Mouse (Mus musculus): ENCODE data around the gene Podxl. TPM values are rescaled to one million over a fixed set of nuclear protein-coding genes. Genes with fewer than 3 reads are reported as not detected.
A peak's percentile ranks its signal among the peaks of the same experiment; 100 is the strongest.

Gene Podxl
- 10 to 100 TPM; 19.0 to 20.2 TPM for total RNA-seq (2021)

- peak; percentile 78 for DNase-seq
- intact Hi-C loops (cut with DNase I) = no loop called here
Observed at GRCm38 (mm10) chr6:31563235-31564181, at the start of gene Podxl. Gene Podxl (minus strand): TSS chr6:31563981.

- intact Hi-C loops (cut with DNase I) = no loop called here
- no peak for DNase-seq
Observed at GRCm38 (mm10) chr6:31612560-31613270, 48.9 kb upstream of the Podxl start.

- no peak for DNase-seq
- intact Hi-C loops (cut with DNase I) = no loop called here
Observed at GRCm38 (mm10) chr6:31606429-31606828, 42.6 kb upstream of the Podxl start.

DNA sequence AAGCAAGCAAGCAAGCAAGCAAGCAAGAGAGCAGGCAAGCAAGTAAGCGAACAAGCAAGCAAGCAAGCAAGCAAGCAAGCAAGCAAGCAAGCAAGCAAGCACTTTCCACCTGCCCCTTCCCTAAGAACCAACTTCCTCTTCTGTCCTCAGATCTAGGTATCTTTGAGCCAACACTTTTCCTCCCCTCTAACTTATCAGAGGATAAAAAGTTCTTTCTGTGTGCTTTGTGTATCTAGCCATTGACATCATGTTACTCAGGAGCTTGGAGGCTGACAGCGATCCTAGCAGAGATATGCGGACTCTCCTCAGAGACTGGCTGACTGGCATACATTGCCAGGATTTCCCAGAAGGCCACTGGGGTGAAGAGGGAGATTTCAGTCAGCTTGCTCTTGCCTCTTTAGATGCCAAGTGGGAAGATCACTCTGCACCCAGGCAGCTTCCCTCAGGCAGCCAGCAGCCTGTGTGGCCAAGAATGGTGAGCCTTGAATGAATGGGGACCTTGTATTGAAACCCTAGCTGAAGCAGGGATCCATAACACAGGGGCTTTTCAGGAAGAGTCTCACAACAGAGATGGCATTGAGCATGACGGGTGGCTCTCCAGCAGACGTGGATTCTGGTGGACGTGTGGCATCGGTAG lies 41.0 kb upstream of the Podxl start:
- DNase-seq = peak; percentile 5
- intact Hi-C loops (cut with DNase I) = no loop called here

DNA sequence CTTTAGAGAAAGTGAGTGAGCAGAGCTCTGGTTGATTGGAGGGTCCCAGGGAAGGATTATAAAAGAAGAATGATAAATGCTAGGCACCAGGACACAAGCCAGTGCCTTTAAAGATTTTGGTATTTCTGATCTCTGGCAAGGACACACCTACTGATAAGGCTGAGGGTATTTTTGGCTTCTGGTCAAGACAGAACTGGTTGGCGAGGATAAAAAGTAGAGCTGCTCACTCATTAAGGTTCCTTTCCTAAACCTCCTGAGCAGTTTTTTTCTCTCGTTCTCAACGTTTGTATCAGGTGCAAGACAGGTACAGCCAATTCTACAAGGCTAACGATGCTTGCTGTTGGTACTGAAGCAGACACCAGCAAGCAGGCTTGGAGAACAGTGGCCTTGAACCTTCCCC lies 38.7 kb upstream of the Podxl start:
- intact Hi-C loops (cut with DNase I) = no loop called here
- no peak for DNase-seq

GRCm38 (mm10) chr6:31601131-31601530 lies 37.4 kb upstream of the Podxl start:
- peak; percentile 27 for DNase-seq
- intact Hi-C loops (cut with DNase I) = no loop called here

DNA sequence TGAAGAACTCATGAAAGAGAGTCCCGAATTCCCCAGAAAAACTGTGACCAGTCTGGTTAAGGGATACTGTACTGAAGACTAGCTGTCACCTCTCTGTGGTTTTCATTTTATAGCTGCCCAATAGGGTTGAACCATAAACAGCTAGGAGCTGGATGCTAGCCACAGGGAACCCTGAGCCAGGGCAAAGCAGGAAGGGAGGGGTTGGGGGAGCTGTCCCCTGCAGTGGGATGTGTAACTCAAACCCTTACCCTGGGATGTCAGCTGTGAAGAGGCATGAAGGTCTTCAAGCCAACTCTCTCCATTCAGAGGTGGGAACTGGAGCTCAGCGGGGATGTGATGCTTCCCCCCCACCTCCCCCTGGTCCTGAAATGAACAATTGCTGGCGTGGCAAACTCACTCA lies 36.1 kb upstream of the Podxl start:
- intact Hi-C loops (cut with DNase I) = no loop called here
- no peak for DNase-seq

- intact Hi-C loops (cut with DNase I) = no loop called here
- DNase-seq = no peak
Observed at GRCm38 (mm10) chr6:31598349-31598911, 34.6 kb upstream of the Podxl start.

DNA sequence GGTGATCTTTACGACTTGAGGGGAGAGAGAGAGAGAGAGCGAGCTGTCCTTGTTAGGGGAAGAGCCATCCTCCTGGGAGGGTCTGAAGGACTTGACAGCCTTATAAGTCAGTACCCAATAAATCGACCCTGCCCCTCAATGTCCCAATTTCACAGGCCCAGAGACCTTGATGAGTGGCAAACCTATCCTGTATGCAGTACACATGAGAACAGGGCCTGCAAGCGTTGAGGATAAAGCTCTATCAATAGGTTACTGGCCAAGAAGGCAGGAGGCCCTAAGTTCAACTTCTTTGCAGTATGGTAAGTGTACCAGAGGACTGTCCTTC lies 33.3 kb upstream of the Podxl start:
- DNase-seq = no peak
- intact Hi-C loops (cut with DNase I) = no loop called here

GRCm38 (mm10) chr6:31596346-31597135 lies 32.8 kb upstream of the Podxl start:
- intact Hi-C loops (cut with DNase I) = no loop called here
- DNase-seq = peak; percentile 48

DNA sequence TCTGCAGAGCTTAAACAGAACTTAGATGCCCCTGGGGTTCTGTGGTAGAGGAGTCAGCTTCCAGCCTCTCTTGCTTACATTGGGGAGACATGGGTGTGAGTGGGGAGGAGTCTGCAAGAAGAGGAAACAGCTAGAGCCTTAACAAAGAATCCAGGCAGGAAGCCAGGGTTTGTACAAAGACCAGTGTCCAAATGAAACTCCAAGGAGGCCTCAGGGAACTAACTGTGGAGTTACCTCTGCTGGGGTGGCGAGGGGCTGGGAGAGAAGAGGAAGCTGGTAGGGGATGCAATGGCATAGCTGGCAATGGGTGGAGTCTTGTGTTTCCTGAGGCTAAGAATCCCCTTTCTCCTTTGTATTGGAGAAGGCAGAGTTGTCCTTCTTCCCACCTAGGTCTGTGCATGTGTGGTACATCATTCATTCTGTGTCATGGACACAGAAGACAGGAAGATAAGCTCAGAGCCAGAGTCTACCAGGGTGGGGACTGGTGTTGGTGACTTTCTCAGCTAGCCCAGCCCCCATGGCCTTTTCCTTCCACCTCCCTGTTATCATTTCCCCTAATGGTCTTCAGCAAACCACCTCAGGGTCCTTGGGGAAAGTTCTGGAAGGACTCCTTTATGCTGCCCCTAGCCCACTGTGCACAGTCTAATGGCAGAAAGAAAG lies 28.9 kb upstream of the Podxl start:
- intact Hi-C loops (cut with DNase I) = no loop called here
- no peak for DNase-seq

DNA sequence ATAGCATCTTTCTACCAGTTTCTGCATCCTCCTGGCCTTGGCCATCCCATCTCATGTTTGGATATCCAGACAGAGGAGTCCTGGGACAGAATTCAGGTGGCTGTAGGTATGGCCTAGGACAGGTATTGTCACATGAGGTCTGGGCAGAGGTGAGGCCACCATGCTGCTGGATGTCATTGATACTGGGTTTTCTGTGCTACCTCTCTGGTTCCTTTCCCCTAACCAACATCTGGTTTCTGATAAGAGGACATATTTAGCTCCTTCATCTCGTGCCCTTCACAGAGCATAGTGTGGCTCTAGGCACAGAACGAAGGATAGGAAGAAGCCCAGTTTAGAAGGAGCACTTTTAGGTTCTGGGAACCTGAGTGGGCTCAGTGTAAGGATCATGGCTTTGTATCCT lies 28.3 kb upstream of the Podxl start:
- DNase-seq = no peak
- intact Hi-C loops (cut with DNase I) = no loop called here

DNA sequence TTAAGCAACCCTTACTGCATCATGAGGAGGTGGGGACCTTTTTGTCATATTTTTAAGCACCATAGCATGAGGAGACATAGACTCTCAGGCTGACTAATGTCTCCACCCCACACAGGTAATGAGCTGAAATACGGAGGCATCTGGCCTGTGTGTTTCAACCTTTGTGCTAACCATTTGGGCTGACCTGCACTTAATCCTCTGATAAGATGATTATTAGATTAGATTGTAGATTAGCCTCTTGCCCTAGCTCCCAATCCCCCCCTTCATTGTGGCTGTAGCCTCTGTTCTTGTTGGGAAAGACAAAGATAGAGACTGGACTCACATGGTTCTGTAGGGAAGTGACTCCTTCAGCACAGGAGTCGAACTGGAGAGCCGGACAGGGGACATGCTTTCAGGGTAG lies 27.9 kb upstream of the Podxl start:
- intact Hi-C loops (cut with DNase I) = no loop called here
- no peak for DNase-seq

DNA sequence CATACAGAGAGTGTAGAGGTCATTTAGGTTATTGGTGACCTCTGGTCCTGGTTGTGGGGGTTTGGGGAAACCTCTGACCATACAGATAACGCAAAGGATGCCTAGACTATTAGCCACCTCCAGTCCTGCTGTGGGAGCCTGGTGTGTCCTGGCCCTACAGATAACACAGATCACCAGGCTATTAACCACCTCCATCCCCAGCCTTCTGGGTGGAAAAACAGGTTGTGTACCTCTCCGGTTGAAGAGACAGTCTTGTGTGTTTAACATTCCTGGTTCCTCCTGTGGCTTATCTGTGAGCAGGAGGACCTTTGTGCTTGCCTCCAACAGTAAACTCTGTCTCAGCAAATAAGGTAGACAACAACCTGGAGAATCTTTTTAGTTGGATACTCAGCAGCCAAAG lies 27.0 kb upstream of the Podxl start:
- DNase-seq = no peak
- intact Hi-C loops (cut with DNase I) = no loop called here

DNA sequence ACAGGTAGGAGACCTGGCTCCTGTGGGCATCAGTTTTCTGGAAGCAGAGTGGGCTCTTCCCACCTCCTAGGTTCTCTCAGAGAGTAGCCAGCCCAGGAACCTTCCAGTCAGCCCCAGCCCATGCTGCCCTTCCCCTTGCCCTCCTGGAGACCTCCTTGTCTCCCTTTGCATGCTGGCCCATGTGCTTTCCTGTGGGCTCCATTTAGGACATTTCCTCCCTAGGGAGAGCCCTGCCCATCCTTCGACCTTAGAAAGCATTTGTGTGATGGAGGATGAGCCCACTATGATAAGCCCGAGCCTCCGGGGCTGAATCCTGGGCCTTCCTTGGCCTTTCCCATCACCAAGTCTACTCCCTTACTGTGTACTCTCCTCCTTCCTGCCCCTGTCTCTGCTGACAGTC lies 25.5 kb upstream of the Podxl start:
- DNase-seq = no peak
- intact Hi-C loops (cut with DNase I) = no loop called here

- intact Hi-C loops (cut with DNase I) = no loop called here
- no peak for DNase-seq
Observed at GRCm38 (mm10) chr6:31587655-31588054, 23.9 kb upstream of the Podxl start.

DNA sequence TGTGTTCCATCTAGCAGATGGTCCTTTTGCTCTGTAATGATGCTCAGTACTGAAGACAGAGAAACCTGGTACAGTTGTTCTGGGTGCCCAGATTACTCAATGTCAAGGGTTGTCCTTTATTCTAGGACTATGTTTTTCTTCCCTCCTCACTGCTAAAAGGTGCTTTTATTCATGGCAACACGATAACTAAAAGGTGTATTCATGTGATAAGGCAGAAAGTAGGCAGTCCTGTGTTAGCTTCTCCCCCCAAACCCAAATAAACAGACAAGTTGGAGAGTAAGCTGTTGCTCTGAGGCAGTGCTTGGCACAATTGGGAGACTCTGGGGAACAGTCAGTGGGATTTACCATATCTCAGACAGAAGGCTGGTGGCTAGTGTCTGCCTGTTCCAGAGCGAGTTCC lies 22.3 kb upstream of the Podxl start:
- no peak for DNase-seq
- intact Hi-C loops (cut with DNase I) = no loop called here

DNA sequence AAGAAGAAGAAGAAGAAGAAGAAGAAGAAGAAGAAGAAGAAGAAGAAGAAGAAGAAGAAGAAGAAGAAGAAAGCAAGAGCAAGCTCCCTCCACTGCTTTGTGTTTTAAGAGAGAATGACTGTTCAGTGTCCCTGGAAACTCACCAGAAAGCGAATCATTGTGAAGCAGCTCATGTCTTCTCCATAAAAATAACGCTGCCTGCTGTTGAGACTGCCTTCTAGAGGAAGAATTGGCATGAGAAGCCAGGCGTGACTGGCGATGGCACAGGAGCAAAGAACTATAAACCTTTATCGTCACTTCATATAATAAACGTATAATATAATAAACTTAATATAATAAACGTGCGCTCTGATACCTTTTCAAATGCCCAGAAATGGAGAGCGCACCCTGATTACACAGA lies 12.4 kb upstream of the Podxl start:
- no peak for DNase-seq

GRCm38 (mm10) chr6:31575063-31575462 lies 11.3 kb upstream of the Podxl start:
- DNase-seq = no peak
- intact Hi-C loops (cut with DNase I) = no loop called here

More for the DNA sequence above, 12.4 kb upstream of the Podxl start:
- intact Hi-C loops (cut with DNase I) = no loop called here

GRCm38 (mm10) chr6:31571459-31571858 lies 7.7 kb upstream of the Podxl start:
- no peak for DNase-seq
- intact Hi-C loops (cut with DNase I) = no loop called here
